Comparison of ENCODE assay signal across 8 mouse cellular contexts in genomic region chr8:121187491-121188364, GRCm38 (mm10). TPM values are rescaled to one million over a fixed set of nuclear protein-coding genes. Genes with fewer than 3 reads are reported as not detected.
DNase-seq lines count a peak whose midpoint lies in the region; ATAC-seq and TF ChIP-seq lines count a peak whose summit lies in the region.

No protein-coding gene starts in this region.

- H3K36me3 ChIP-seq in embryonic facial prominence, embryonic 11.5 days (replicated peaks; ENCODE audit: control insufficient read depth, insufficient read depth, low read depth, low read length): no peaks in the 10 kb centered on the region
- no peaks in the 10 kb centered on the region for H3K36me3 ChIP-seq in lung, postnatal 0 days (ENCODE audit: insufficient read depth, low read length)
- no peaks in the 10 kb centered on the region for H3K36me3 ChIP-seq in midbrain, embryonic 14.5 days (ENCODE audit: control insufficient read depth, insufficient read depth, low read length)
- no peaks in the 10 kb centered on the region for H3K36me3 ChIP-seq in forebrain, embryonic 13.5 days (ENCODE audit: poor library complexity, severe bottlenecking)

- H3K27me3 ChIP-seq in embryonic facial prominence, embryonic 11.5 days (ENCODE audit: control insufficient read depth, insufficient read depth, low read length): no peaks in the 10 kb centered on the region
- H3K27me3 ChIP-seq in lung, postnatal 0 days (replicated peaks; ENCODE audit: insufficient read depth, low read length): no peaks in the 10 kb centered on the region
- H3K27me3 ChIP-seq in midbrain, embryonic 14.5 days (ENCODE audit: control insufficient read depth, insufficient read depth, low read length): no peaks in the 10 kb centered on the region
- H3K27me3 ChIP-seq in forebrain, embryonic 13.5 days: peaks cover 12% of the 10 kb centered on the region; the same call in 1 of the 2 replicates

- H3K4me3 ChIP-seq in embryonic facial prominence, embryonic 11.5 days (ENCODE audit: low read depth, low read length): no peak overlapping the region
- no peak overlapping the region for H3K4me3 ChIP-seq in lung, postnatal 0 days (ENCODE audit: low read depth, low read length)
- H3K4me3 ChIP-seq in midbrain, embryonic 14.5 days (replicated peaks; ENCODE audit: low read depth, low read length): no peak overlapping the region
- H3K4me3 ChIP-seq in forebrain, embryonic 13.5 days: no peak overlapping the region

- 0 out of 2 replicates have a peak overlapping the region, but pooled peaks have one; percentile 8 for H3K27ac ChIP-seq in embryonic facial prominence, embryonic 11.5 days (replicated peaks; ENCODE audit: low read depth, low read length)
- H3K27ac ChIP-seq in lung, postnatal 0 days (ENCODE audit: low read length): no peak overlapping the region
- no peak overlapping the region for H3K27ac ChIP-seq in midbrain, embryonic 14.5 days (replicated peaks; ENCODE audit: low read depth, low read length)
- H3K27ac ChIP-seq in forebrain, embryonic 13.5 days: no peak overlapping the region

- H3K4me2 ChIP-seq in embryonic facial prominence, embryonic 11.5 days (ENCODE audit: low read depth, low read length): no peak overlapping the region
- no peak overlapping the region for H3K4me2 ChIP-seq in lung, postnatal 0 days (replicated peaks; ENCODE audit: low read depth, low read length)
- no peak overlapping the region for H3K4me2 ChIP-seq in midbrain, embryonic 14.5 days (ENCODE audit: low read length)
- H3K4me2 ChIP-seq in forebrain, embryonic 13.5 days: no peak overlapping the region

- 68% methylated on average over 15 of the region's 15 CpGs for WGBS in embryonic facial prominence, embryonic 11.5 days
- WGBS in lung, postnatal 0 days: 43% methylated on average over 15 of the region's 15 CpGs
- WGBS in midbrain, embryonic 14.5 days: 87% methylated on average over 15 of the region's 15 CpGs
- 84% methylated on average over 15 of the region's 15 CpGs for WGBS in forebrain, embryonic 13.5 days

- no peak for TF ChIP-seq CTCF in lung, postnatal 0 days (IDR thresholded peaks at IDR 0.05)

- no peak for ATAC-seq in embryonic facial prominence, embryonic 11.5 days (replicated peaks; ENCODE audit: insufficient number of reproducible peaks, low FRiP score, low TSS enrichment, low read depth)
- peak; percentile 89 for ATAC-seq in inflammation-experienced regulatory T-cells, adult 6 months
- peak; percentile 78 for ATAC-seq in lung, postnatal 0 days
- no peak for ATAC-seq in midbrain, embryonic 14.5 days (ENCODE audit: low FRiP score, low TSS enrichment)
- no peak for ATAC-seq in forebrain, embryonic 13.5 days

- H3K9me3 ChIP-seq in embryonic facial prominence, embryonic 11.5 days (replicated peaks; ENCODE audit: control insufficient read depth, low read length): no peaks in the 10 kb centered on the region
- no peaks in the 10 kb centered on the region for H3K9me3 ChIP-seq in lung, postnatal 0 days (ENCODE audit: low read length)
- no peaks in the 10 kb centered on the region for H3K9me3 ChIP-seq in midbrain, embryonic 14.5 days (ENCODE audit: control insufficient read depth, low read length)
- H3K9me3 ChIP-seq in forebrain, embryonic 13.5 days (replicated peaks): no peaks in the 10 kb centered on the region

- peak; percentile 27; the same call in 1 of the 2 replicates for TF ChIP-seq EP300 in lung, postnatal 0 days (IDR thresholded peaks at IDR 0.05)

- DNase-seq in ovary, adult 18-20 months (ENCODE audit: low spot score): peak; percentile 9
- DNase-seq in ovary, postnatal 14 days (ENCODE audit: low spot score): no peak
- DNase-seq in embryonic facial prominence, embryonic 11.5 days (ENCODE audit: low spot score): no peak
- peak; percentile 55 for DNase-seq in lung, postnatal 0 days (ENCODE audit: low spot score)
- DNase-seq in midbrain, embryonic 14.5 days: no peak
- no peak for DNase-seq in left cerebral cortex, adult 11 months (ENCODE audit: low spot score)

- no peak overlapping the region for H3K9ac ChIP-seq in embryonic facial prominence, embryonic 11.5 days (replicated peaks; ENCODE audit: low read length)
- H3K9ac ChIP-seq in lung, postnatal 0 days (replicated peaks; ENCODE audit: low read depth): no peak overlapping the region
- no peak overlapping the region for H3K9ac ChIP-seq in midbrain, embryonic 14.5 days (replicated peaks; ENCODE audit: low read length)
- H3K9ac ChIP-seq in forebrain, embryonic 13.5 days: no peak overlapping the region

- H3K4me1 ChIP-seq in embryonic facial prominence, embryonic 11.5 days (ENCODE audit: control insufficient read depth, insufficient read depth, low read length): no peaks in the 10 kb centered on the region; the same call in 1 of the 2 replicates
- H3K4me1 ChIP-seq in lung, postnatal 0 days (ENCODE audit: insufficient read depth, low read depth, low read length): no peaks in the 10 kb centered on the region
- no peaks in the 10 kb centered on the region for H3K4me1 ChIP-seq in midbrain, embryonic 14.5 days (ENCODE audit: control insufficient read depth, insufficient read depth, low read length)
- H3K4me1 ChIP-seq in forebrain, embryonic 13.5 days: no peaks in the 10 kb centered on the region

RNA-seq across cellular contexts. Expression of gene Foxl1, which starts 60.0 kb away (rescaled TPM):
- polyA plus RNA-seq in embryonic facial prominence, embryonic 11.5 days (2014; fragmentation: Nextera tagmentation; extraction: Ambion mirVana): 4.4 and 4.7 TPM in 2 replicates
- not detected for polyA plus RNA-seq in inflammation-experienced regulatory T-cells, adult 6 months (2017; shearing (Covaris generic))
- 0.88 and 1.3 TPM in 2 replicates for polyA plus RNA-seq in lung, postnatal 0 days (2015; fragmentation: Nextera tagmentation; extraction: Ambion mirVana)
- not detected in 2 replicates for polyA plus RNA-seq in midbrain, embryonic 14.5 days (2014; fragmentation: Nextera tagmentation; extraction: Ambion mirVana)
- polyA plus RNA-seq in forebrain, embryonic 13.5 days (2015; fragmentation: Nextera tagmentation; extraction: Ambion mirVana): 0.12 TPM in 1 of 2 replicates, not detected in the other

Comparison
In these comparisons a context has a peak if more than half of its experiments do, and no peak if none do; other contexts are left out.
1. DNase-seq: peak in ovary, adult 18-20 months (single experiment) and lung, postnatal 0 days (single experiment); none in ovary, postnatal 14 days (single experiment), embryonic facial prominence, embryonic 11.5 days (single experiment), midbrain, embryonic 14.5 days (single experiment) and left cerebral cortex, adult 11 months (single experiment).
2. ATAC-seq: peak in inflammation-experienced regulatory T-cells, adult 6 months (single experiment) and lung, postnatal 0 days (single experiment); none in embryonic facial prominence, embryonic 11.5 days (single experiment), midbrain, embryonic 14.5 days (single experiment) and forebrain, embryonic 13.5 days (single experiment).